Mouse (Mus musculus) limb, embryonic 15.5 days (tissue): Measurements from ENCODE around the gene Pde7b. TPM values are rescaled to one million over a fixed set of nuclear protein-coding genes. Genes with fewer than 3 reads are reported as not detected.
A peak's percentile ranks its signal among the peaks of the same experiment; 100 is the strongest.

Experiments used
- ATAC-seq: fragments of 200-750 bp; cut with Nextera tagmentation; 2 replicates; pipeline ENCODE4 v1.8.0; 2017; ENCODE audit warnings: low read depth, moderate TSS enrichment; ENCODE audit not compliant: insufficient number of reproducible peaks, low FRiP score, low TSS enrichment
- H3K27ac ChIP-seq: fragments of 300-500 bp; sonication (generic); 2 replicates; pipeline ENCODE4 v1.5.1; 2015; ENCODE audit warnings: moderate library complexity, mild to moderate bottlenecking, inconsistent platforms
- H3K27me3 ChIP-seq: fragments of 300-500 bp; sonication (generic); 2 replicates; pipeline ENCODE4 v1.6.1; 2015; ENCODE audit warnings: inconsistent platforms
- H3K36me3 ChIP-seq: fragments of 300-500 bp; sonication (generic); 2 replicates; pipeline ENCODE4 v1.6.1; 2015; ENCODE audit warnings: inconsistent platforms
- H3K4me1 ChIP-seq: fragments of 300-500 bp; sonication (generic); 2 replicates; pipeline ENCODE4 v1.6.1; 2015; ENCODE audit warnings: inconsistent platforms
- H3K4me2 ChIP-seq: fragments of 300-500 bp; sonication (generic); 2 replicates; pipeline ENCODE4 v1.6.1; 2015; ENCODE audit warnings: mild to moderate bottlenecking, inconsistent platforms
- H3K4me3 ChIP-seq: fragments of 300-500 bp; sonication (generic); 2 replicates; pipeline ENCODE4 v1.5.1; 2015; ENCODE audit warnings: mild to moderate bottlenecking, inconsistent platforms
- H3K9ac ChIP-seq: fragments of 300-500 bp; sonication (generic); 2 replicates; pipeline ENCODE4 v1.6.1; 2015; ENCODE audit warnings: inconsistent platforms
- H3K9me3 ChIP-seq: fragments of 300-500 bp; sonication (generic); 2 replicates; pipeline ENCODE4 v1.6.1; 2016; ENCODE audit warnings: inconsistent platforms
- WGBS: fragments of 180-500 bp; shearing (Covaris S2); methylation state at CpG from one replicate; pipeline ENCODE4 v1.1.7; 2015; 5-methylcytosine and 5-hydroxymethylcytosine counted together
- polyA plus RNA-seq: library from polyadenylated mRNA; unstranded; fragments of >200 nt; fragmentation: Nextera tagmentation; extraction: Ambion mirVana; gene quantifications from 2 replicates; pipeline ENCODE4 v1.2.1, GENCODE M21; 2015

Gene Pde7b
- polyA plus RNA-seq, 1 experiment from 2014 or later = 7.8 TPM

DNA sequence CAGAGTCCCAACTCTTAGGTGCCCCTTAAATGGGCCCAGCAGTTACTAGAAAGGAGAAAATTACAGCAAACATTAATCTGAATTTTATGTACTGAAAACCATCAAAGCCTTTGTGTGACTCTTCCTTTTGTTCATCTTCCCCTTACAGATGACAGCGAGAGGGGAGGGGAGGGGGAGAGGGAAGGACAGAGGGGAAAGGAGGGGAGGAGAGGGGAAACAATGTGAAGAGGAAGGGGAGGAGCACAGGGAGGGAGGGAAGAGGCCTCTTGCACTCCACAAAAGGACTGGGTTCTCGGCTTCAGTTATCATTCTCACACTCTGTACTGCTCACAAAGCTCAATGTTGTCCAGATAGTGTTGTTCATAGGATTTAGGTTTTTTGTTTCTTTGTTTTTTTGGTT lies 5.7 kb downstream of the Pde7b start:
- no peak for ATAC-seq

DNA sequence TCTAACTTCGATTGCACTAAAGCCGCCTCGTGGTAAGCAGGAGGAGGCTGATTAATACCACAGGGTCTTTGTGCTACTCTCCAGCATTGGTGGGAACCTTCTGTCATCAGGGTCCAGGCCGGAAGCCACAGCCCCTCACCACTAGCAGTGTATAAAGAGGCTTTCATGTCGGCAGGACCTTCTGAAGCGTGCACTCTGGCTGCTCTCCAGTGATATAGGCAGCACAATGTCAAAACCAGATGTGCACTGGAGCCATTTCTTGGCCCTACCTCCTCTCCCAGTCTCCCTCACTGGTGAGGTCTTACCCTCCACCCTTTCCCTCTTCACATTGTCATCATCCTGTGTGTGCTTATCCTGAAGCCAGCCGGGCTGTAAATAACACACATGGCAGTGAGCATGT lies 24.2 kb downstream of the Pde7b start:
- Histone ChIP-seq H3K4me3 (no peak overlapping the region), H3K36me3 (no peaks in the 10 kb centered on the region), H3K27ac (0 out of 2 replicates have a peak overlapping the region, but pooled peaks have one; percentile 34), H3K9me3 (no peaks in the 10 kb centered on the region), H3K4me2 (peak overlapping the region; percentile 14; the same call in 1 of the 2 replicates), H3K9ac (no peak overlapping the region), H3K4me1 (peaks cover 11% of the 10 kb centered on the region), H3K27me3 (no peaks in the 10 kb centered on the region)
- peak; percentile 72; the same call in 1 of the 2 replicates for ATAC-seq
- WGBS = 25% methylated on average over 7 of the region's 7 CpGs

More for the DNA sequence above, 5.7 kb downstream of the Pde7b start:
- 80% methylated on average over 2 of the region's 2 CpGs for WGBS
- Histone ChIP-seq H3K4me3 (no peak overlapping the region), H3K4me2 (no peak overlapping the region), H3K36me3 (no peaks in the 10 kb centered on the region), H3K27ac (no peak overlapping the region), H3K4me1 (peaks cover 12% of the 10 kb centered on the region), H3K27me3 (no peaks in the 10 kb centered on the region), H3K9ac (no peak overlapping the region), H3K9me3 (no peaks in the 10 kb centered on the region)

- Histone ChIP-seq H3K36me3 (no peaks in the 10 kb centered on the region), H3K4me1 (peaks cover 11% of the 10 kb centered on the region), H3K27me3 (no peaks in the 10 kb centered on the region), H3K4me2 (no peak overlapping the region), H3K9ac (no peak overlapping the region), H3K27ac (0 out of 2 replicates have a peak overlapping the region, but pooled peaks have one; percentile 34), H3K9me3 (no peaks in the 10 kb centered on the region), H3K4me3 (no peak overlapping the region)
- ATAC-seq = no peak
- 81% methylated on average over 9 of the region's 9 CpGs for WGBS
These were observed 25.0 kb downstream of the Pde7b start for GRCm38 (mm10) chr10:20699874-20700273.

GRCm38 (mm10) chr10:20695637-20696036 lies 29.2 kb downstream of the Pde7b start:
- Histone ChIP-seq H3K4me2 (no peak overlapping the region), H3K27ac (no peak overlapping the region), H3K4me3 (no peak overlapping the region), H3K36me3 (no peaks in the 10 kb centered on the region), H3K27me3 (no peaks in the 10 kb centered on the region), H3K9me3 (no peaks in the 10 kb centered on the region), H3K4me1 (peaks cover 8% of the 10 kb centered on the region), H3K9ac (no peak overlapping the region)
- WGBS = 92% methylated on average over 11 of the region's 11 CpGs
- ATAC-seq = no peak

- WGBS = 75% methylated on average over 9 of the region's 9 CpGs
- H3K36me3 ChIP-seq = no peaks in the 10 kb centered on the region
These were observed 34.9 kb downstream of the Pde7b start for GRCm38 (mm10) chr10:20690002-20690401.

GRCm38 (mm10) chr10:20684151-20684550 lies 40.7 kb downstream of the Pde7b start:
- H3K27ac ChIP-seq = no peak overlapping the region
- no peak for ATAC-seq
- WGBS = 91% methylated on average over 2 of the region's 2 CpGs
- H3K4me1 ChIP-seq = no peaks in the 10 kb centered on the region
- no peaks in the 10 kb centered on the region for H3K9me3 ChIP-seq
- no peaks in the 10 kb centered on the region for H3K36me3 ChIP-seq
- no peak overlapping the region for H3K4me2 ChIP-seq
- H3K4me3 ChIP-seq = no peak overlapping the region
- H3K9ac ChIP-seq = no peak overlapping the region
- no peaks in the 10 kb centered on the region for H3K27me3 ChIP-seq

More at GRCm38 (mm10) chr10:20690002-20690401, 34.9 kb downstream of the Pde7b start:
- H3K9me3 ChIP-seq = no peaks in the 10 kb centered on the region
- H3K9ac ChIP-seq = no peak overlapping the region
- H3K4me1 ChIP-seq = no peaks in the 10 kb centered on the region
- H3K4me3 ChIP-seq = no peak overlapping the region
- H3K27ac ChIP-seq = no peak overlapping the region
- no peak overlapping the region for H3K4me2 ChIP-seq
- no peak for ATAC-seq
- no peaks in the 10 kb centered on the region for H3K27me3 ChIP-seq

DNA sequence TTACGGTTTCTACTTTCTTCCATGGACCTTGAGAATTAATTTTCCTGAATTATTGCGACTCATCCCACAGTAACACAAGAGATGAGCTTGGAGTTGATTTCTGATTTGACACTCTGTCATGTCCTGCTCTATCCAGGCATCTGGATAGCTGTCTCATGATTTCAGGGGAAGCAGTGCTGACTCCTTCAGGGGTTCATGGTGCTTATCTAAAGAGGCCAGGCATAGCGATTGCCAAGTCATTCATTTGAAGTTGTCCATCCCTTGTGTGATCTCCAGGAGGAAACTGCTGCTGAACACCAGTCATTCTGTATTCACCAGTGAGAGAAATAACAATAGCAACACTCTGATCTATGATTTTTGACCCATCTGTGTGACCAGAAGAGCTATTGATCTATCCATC lies 43.9 kb downstream of the Pde7b start:
- no peaks in the 10 kb centered on the region for H3K9me3 ChIP-seq
- H3K27me3 ChIP-seq = no peaks in the 10 kb centered on the region
- no peaks in the 10 kb centered on the region for H3K36me3 ChIP-seq
- no peak overlapping the region for H3K4me2 ChIP-seq
- ATAC-seq = no peak
- no peak overlapping the region for H3K27ac ChIP-seq
- H3K9ac ChIP-seq = no peak overlapping the region
- WGBS = 93% methylated on average over 3 of the region's 3 CpGs
- H3K4me1 ChIP-seq = no peaks in the 10 kb centered on the region
- H3K4me3 ChIP-seq = no peak overlapping the region

- 0 out of 2 replicates have a peak, but pooled peaks cover 4% of the 10 kb centered on the region for H3K4me1 ChIP-seq
- 42% methylated on average over 3 of the region's 3 CpGs for WGBS
These were observed 49.6 kb downstream of the Pde7b start for GRCm38 (mm10) chr10:20675321-20675720.

DNA sequence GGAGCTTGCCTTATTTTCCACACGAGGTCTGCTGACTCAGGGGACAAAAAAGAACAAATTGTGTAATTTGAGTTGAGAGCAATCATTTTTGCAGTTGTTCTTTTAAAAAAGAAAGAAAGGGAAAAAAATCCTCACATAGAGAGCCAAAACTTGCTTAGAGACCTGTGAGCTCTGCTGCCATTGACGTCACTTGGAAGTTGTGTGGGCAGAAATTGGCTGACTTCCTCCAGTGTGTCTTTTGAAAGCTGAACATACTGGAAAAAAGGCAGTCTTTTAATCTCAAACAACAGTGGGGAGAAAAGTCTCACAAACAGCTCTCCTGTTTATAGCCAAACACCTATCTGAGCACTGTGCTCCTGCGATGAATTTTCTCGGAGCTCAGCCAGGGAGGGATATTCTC lies 51.1 kb downstream of the Pde7b start:
- H3K36me3 ChIP-seq = no peaks in the 10 kb centered on the region
- 0 out of 2 replicates have a peak overlapping the region, but pooled peaks have one; percentile 22 for H3K27ac ChIP-seq
- H3K4me1 ChIP-seq = 0 out of 2 replicates have a peak, but pooled peaks cover 4% of the 10 kb centered on the region
- H3K9ac ChIP-seq = no peak overlapping the region
- 69% methylated on average over 4 of the region's 4 CpGs for WGBS
- H3K4me2 ChIP-seq = no peak overlapping the region
- H3K9me3 ChIP-seq = no peaks in the 10 kb centered on the region
- H3K27me3 ChIP-seq = no peaks in the 10 kb centered on the region
- ATAC-seq = no peak
- no peak overlapping the region for H3K4me3 ChIP-seq

More at GRCm38 (mm10) chr10:20675321-20675720, 49.6 kb downstream of the Pde7b start:
- Histone ChIP-seq H3K36me3 (no peaks in the 10 kb centered on the region), H3K9me3 (no peaks in the 10 kb centered on the region), H3K4me2 (no peak overlapping the region), H3K9ac (no peak overlapping the region), H3K27me3 (no peaks in the 10 kb centered on the region), H3K4me3 (no peak overlapping the region), H3K27ac (no peak overlapping the region)
- ATAC-seq = no peak

DNA sequence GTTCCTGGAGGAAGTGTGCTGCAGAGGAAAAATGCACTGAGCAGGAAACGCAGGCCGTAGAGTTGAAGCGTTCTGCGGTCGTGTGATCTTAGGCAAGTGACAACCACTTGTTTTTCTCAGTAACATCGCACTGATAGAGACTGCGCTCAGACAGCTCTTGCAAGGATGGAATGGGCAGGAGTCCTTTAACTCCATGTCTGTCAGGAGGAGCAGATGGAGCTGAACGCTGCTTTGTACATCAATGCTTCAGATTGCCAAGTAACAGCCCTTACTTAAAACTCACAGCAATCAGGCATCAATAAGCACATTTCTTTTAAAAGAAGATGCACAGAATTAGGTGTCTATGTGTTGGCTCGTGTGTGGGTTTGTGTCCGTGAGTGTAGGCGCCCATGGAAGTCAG lies 52.3 kb downstream of the Pde7b start:
- no peak overlapping the region for H3K9ac ChIP-seq
- no peaks in the 10 kb centered on the region for H3K9me3 ChIP-seq
- 80% methylated on average over 11 of the region's 11 CpGs for WGBS
- no peaks in the 10 kb centered on the region for H3K27me3 ChIP-seq
- H3K4me2 ChIP-seq = no peak overlapping the region
- ATAC-seq = no peak
- H3K4me3 ChIP-seq = no peak overlapping the region
- H3K27ac ChIP-seq = no peak overlapping the region
- H3K36me3 ChIP-seq = no peaks in the 10 kb centered on the region
- H3K4me1 ChIP-seq = 0 out of 2 replicates have a peak, but pooled peaks cover 4% of the 10 kb centered on the region

- no peak overlapping the region for H3K9ac ChIP-seq
- no peak overlapping the region for H3K27ac ChIP-seq
- no peak for ATAC-seq
- H3K27me3 ChIP-seq = no peaks in the 10 kb centered on the region
- H3K4me2 ChIP-seq = no peak overlapping the region
- no peaks in the 10 kb centered on the region for H3K36me3 ChIP-seq
- no peaks in the 10 kb centered on the region for H3K9me3 ChIP-seq
- H3K4me1 ChIP-seq = 0 out of 2 replicates have a peak, but pooled peaks cover 4% of the 10 kb centered on the region
- no peak overlapping the region for H3K4me3 ChIP-seq
- 78% methylated on average over 5 of the region's 5 CpGs for WGBS
These were observed 53.3 kb downstream of the Pde7b start for GRCm38 (mm10) chr10:20671621-20672020.

DNA sequence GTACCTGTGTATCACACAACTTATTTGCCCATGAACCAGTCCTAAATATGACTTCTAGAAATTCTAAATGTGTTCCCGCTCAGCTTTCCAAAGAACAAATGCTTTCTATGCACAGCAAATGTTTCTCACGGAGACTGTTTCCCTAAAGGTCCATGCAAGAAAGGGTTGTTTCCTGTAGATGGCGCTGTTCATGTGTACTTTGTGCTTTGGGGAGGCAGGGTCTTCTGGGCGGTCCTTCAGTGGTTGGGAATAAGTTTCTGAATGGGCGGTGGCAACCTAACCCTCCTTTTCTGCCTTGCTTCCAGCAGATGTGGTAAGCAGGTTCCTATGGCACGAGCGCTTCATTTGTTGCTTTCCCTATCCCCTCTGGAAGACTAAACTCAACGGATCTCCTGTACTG lies 54.3 kb downstream of the Pde7b start:
- H3K4me1 ChIP-seq = 0 out of 2 replicates have a peak, but pooled peaks cover 4% of the 10 kb centered on the region
- H3K27ac ChIP-seq = no peak overlapping the region
- H3K9ac ChIP-seq = no peak overlapping the region
- no peaks in the 10 kb centered on the region for H3K9me3 ChIP-seq
- H3K4me3 ChIP-seq = no peak overlapping the region
- 84% methylated on average over 8 of the region's 8 CpGs for WGBS
- H3K4me2 ChIP-seq = no peak overlapping the region
- H3K36me3 ChIP-seq = no peaks in the 10 kb centered on the region
- H3K27me3 ChIP-seq = no peaks in the 10 kb centered on the region
- no peak for ATAC-seq

GRCm38 (mm10) chr10:20669467-20669866 lies 55.4 kb downstream of the Pde7b start:
- no peak overlapping the region for H3K4me3 ChIP-seq
- no peaks in the 10 kb centered on the region for H3K27me3 ChIP-seq
- no peak overlapping the region for H3K27ac ChIP-seq
- 0 out of 2 replicates have a peak, but pooled peaks cover 4% of the 10 kb centered on the region for H3K4me1 ChIP-seq
- no peaks in the 10 kb centered on the region for H3K36me3 ChIP-seq
- no peak overlapping the region for H3K4me2 ChIP-seq
- H3K9ac ChIP-seq = no peak overlapping the region
- ATAC-seq = no peak
- WGBS = 82% methylated on average over 10 of the region's 10 CpGs
- H3K9me3 ChIP-seq = no peaks in the 10 kb centered on the region
